Mouse (Mus musculus) mature B cell (primary cell): ENCODE data around the gene Aig1.

ENCODE experiments used
- in situ Hi-C: fragments of 300-500 bp; cut with MboI; formaldehyde crosslinking; loops from 2 replicates; pipeline ENCODE4 v1.14.3; 2019

The Aig1 gene

DNA sequence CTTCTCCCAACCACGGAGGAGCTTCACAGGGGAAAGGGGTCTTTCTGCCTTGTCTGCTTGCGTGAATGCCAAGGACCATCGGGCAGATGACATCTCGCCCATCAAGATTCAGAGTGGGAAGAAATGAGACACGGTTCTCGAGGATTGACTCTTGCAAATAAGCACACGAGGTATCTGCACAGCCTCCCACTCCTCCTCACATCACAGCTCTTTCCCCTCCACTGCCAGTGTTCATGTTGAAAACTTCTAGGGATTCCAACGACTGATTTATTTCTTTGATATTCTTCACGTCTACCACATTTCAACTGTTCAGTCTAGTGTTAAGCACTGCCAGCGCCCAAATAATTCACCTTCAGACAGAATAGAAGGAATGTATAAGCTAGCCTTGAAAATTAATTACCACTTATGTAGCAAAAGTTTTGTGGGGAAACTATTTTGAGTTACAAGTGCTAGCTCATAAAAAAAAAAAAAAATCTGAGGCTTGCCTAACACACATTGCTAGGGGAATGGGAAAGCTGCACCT, 86.5 kb downstream of the Aig1 start:
- in situ Hi-C loops: no loop called here

DNA sequence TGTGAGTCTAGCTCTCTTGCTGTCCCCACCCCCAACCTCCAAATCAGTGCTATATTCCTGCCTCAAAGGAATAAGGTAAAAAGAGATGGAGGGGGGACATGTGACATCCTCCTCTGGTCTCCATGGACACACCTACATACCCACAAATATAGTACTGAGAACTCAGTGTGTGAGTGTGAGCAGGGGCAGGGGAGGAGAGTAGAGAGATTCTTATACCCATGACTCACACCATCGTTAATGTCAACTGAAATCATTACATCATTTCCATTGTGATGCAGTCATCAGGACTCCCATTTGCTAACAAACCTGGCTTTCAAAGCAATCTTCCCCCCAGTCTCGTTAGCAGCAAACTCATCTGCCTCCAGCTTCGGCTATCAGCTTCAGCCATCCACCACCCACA, 92.8 kb downstream of the Aig1 start:
- in situ Hi-C loops: no loop called here

DNA sequence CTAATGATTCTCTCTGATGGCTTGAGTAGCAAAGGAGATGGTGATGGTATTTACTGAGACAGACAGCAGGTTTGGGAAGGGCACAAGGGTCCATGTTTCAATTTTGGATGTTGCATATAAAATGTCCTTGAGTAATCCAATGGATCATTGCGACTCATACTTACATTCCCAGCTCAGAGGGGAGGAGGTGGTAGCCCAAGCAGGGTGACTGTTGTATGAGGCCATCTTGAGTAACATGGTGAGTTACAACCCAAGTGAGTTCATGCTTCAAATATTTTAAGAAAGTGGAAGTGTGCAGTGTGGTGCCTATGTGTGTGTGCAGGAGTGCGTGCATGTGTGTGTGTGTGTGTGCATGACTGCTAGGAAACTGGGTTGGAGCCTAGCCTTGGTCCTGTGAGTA, 93.4 kb downstream of the Aig1 start:
- in situ Hi-C loops: no loop called here

GRCm38 (mm10) chr10:13774910-13775309, 93.9 kb downstream of the Aig1 start:
- in situ Hi-C loops: no loop called here

GRCm38 (mm10) chr10:13770720-13771119, 98.1 kb downstream of the Aig1 start:
- in situ Hi-C loops: no loop called here

GRCm38 (mm10) chr10:13769789-13770188, 99.0 kb downstream of the Aig1 start:
- in situ Hi-C loops: no loop called here

- in situ Hi-C loops: no loop called here
Observed at GRCm38 (mm10) chr10:13768866-13769265, 99.9 kb downstream of the Aig1 start.

DNA sequence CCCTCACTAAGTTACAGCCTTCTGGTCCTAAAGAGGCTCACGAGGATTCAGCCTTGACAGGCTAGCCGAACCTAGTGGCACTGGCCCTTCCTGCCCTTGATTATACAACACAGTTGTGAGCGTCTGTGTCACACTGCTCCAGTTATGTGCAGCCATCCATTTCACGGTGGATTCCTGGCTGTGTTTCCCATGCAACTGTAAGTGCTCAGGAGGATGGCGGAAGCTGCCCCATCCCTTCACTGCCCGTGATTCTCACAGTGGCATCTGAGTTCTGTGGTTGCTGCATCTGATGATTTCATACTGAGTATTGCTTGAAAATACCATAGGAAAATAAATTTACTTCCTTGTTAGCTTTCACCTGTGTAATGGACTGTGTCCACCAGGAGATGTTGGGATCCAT, 101.7 kb downstream of the Aig1 start:
- in situ Hi-C loops: no loop called here

- in situ Hi-C loops: no loop called here
Observed at GRCm38 (mm10) chr10:13763151-13763550, 105.6 kb downstream of the Aig1 start.

DNA sequence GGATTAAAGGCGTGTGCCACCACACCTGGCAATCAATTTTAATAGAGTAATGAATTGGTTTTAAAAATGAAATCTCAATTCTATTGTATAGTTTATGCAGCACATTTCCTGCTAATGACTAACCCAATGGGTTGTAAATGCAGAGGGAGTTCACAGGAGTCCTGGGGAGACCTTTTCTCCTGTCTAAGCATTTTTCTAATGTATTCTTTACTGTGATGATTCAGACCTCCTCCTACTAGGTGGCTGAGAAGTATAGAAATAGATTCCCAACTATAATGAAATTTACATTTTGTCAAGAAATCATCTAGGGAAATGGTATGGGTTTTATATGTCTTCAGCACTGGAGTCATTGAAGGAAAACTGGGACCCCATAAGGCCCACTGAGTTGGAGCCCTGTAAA, 114.1 kb downstream of the Aig1 start:
- in situ Hi-C loops: no loop called here

GRCm38 (mm10) chr10:13753777-13754176, 115.0 kb downstream of the Aig1 start:
- in situ Hi-C loops: no loop called here

- in situ Hi-C loops: no loop called here
Observed at GRCm38 (mm10) chr10:13739494-13740140, 129.2 kb downstream of the Aig1 start.

GRCm38 (mm10) chr10:13730039-13730748, 138.6 kb downstream of the Aig1 start:
- in situ Hi-C loops: no loop called here

- in situ Hi-C loops: no loop called here
Observed at GRCm38 (mm10) chr10:13727676-13728075, 141.1 kb downstream of the Aig1 start.

- in situ Hi-C loops: no loop called here
Observed at GRCm38 (mm10) chr10:13726206-13726605, 142.6 kb downstream of the Aig1 start.

GRCm38 (mm10) chr10:13725276-13725675, 143.5 kb downstream of the Aig1 start:
- in situ Hi-C loops: no loop called here

- in situ Hi-C loops: no loop called here
Observed at GRCm38 (mm10) chr10:13716132-13716531, 152.6 kb downstream of the Aig1 start.

GRCm38 (mm10) chr10:13715584-13715983, 153.2 kb downstream of the Aig1 start:
- in situ Hi-C loops: no loop called here

- in situ Hi-C loops: no loop called here
Observed at GRCm38 (mm10) chr10:13714920-13715293, 153.9 kb downstream of the Aig1 start.

DNA sequence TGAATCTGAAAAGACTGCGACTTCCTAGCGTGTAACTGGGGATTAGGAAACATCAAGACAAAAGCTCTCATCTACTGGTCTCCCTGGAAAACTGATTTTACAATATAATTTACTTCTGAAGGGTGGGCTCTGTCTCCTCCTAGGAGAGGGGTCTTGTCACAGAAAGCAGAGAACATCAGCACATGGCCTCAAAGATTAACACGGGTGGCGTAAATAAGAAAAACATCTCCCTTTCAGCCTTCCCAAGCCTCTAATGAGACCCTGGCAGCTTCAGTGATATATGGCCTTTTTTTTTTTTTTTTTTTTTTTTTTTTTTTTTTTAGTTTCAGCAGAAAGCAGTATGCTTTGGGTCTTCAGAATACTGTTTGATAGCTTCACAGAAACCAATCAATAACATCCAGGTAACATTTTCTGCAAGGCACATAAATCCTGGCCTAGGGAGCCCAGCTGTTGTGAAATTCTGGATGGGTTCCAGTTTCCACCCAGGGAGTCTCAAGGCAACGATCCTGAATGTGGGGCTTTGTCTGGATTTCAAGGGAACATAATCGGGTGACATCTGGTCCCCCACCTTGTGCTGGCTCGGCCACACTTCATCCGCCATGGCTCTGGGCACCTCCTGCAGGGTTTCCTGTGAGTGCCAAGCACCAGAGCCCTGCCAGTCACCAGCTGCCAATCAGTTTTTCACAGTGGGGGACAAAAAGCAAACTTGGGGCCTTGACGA, 154.4 kb downstream of the Aig1 start:
- in situ Hi-C loops: no loop called here

DNA sequence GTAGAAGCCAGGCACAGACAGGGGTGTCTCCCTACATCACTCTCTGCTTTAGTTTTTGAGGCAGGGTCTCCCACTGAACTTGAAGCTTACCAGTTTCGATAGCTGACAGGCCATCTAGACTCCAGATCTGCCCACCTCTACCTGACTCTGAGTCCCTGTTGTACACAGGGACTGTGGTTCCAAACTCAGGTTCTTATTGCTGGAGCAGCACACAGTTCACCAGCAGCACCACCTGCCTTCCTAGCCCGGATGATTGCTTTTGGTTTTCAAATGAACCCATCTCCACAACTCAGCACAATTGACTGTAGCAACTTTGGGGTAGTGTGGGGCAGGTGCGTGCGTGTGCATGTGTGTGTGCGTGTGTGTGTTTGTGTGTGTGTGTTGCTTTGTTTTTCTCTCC, 155.1 kb downstream of the Aig1 start:
- in situ Hi-C loops: no loop called here

DNA sequence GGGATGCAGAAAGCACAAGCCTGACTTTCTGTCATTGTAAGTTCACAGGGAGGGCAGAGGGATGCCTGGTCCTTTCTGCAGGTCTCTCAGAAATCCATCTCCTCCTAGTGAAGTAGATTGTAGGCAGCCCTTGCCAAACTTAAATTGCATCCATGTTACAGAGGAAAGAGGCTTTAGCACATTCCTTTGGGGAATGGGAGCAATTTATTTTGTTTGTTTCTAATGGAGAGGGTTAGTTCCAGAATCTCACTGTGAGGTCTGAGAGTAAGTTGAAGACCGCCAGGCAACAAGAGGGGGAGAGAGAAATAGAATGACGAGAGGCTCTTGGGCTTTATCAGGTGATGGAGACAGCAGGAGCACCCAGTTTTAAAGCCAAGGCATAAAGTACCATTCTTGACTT, 155.7 kb downstream of the Aig1 start:
- in situ Hi-C loops: no loop called here

DNA sequence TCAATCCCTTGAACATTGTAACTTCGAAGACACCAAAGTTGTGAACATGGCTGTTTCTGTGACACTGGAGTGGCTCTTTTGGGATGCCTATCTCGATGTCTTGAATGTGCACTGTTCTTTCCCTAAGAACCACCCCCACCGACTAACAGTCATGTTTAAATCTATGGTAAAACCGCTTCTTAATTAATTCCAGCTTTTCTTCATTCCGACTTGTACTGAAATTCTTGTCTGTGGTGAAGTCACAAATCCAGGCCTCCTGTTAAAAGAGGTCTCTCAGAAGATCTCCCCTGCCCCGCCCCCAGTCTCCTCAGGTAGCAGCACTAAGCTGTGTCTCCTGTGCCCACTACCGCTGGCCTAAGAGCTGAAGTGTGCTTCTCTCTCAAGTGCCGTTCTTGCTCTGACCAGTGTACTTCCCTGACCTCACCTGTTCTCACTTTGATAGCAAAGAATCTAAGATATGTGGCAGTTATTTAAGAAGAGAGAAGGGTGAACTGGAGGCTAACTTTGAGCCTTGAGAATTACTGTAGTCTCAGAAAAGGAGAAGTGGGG, 157.4 kb downstream of the Aig1 start:
- in situ Hi-C loops: no loop called here
